15 mouse cellular contexts compared by ENCODE assay signal in the genomic region with DNA sequence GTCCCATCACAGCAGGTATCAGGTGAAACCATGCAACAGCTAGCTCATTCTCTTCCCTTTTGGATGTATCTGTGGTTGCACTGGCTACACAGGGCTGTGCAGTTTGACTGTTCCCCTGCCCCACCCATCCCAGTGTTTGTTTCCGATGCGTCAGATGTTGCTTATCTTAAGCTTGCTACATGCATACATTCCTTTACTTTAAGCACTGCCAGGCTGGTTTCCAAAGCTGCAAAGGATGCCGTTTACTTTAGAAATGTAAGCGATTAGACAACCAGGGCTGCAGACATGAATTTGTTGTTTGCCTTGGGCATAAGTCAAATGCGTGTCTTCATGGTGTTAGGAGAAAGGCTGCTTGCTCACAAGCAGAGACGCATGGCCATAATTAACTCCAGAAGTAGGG.
DNase-seq lines count a peak whose midpoint lies in the region; ATAC-seq and TF ChIP-seq lines count a peak whose summit lies in the region.
"Had no signal": no experiment of that assay in that cellular context is flagged by ENCODE, and none has a peak within 500 bp of the region (broad histone marks: within the 10 kb centered on the region; RNA-seq: fewer than 3 reads in every experiment).

No protein-coding gene starts in this region.

- WGBS in kidney, postnatal 0 days, result 61% methylated on average over 6 of the region's 6 CpGs
- 20% methylated on average over 6 of the region's 6 CpGs for WGBS in limb, embryonic 13.5 days
- WGBS in midbrain, embryonic 10.5 days, result 82% methylated on average over 6 of the region's 6 CpGs

- H3K36me3 ChIP-seq in kidney, postnatal 0 days (ENCODE audit: insufficient read depth, low read length), result no peaks in the 10 kb centered on the region
- no peaks in the 10 kb centered on the region for H3K36me3 ChIP-seq in limb, embryonic 13.5 days
- no peaks in the 10 kb centered on the region for H3K36me3 ChIP-seq in midbrain, embryonic 10.5 days
- H3K36me3 ChIP-seq: heart, embryonic 15.5 days; intestine, embryonic 15.5 days had no signal

- ATAC-seq in kidney, postnatal 0 days (replicated peaks; ENCODE audit: low FRiP score, low read depth), result no peak
- no peak for ATAC-seq in limb, embryonic 13.5 days (ENCODE audit: low FRiP score, low read depth)
- peak; percentile 97 for ATAC-seq in megakaryocyte-erythroid progenitor cell, adult 5-6 weeks (replicated peaks; ENCODE audit: low FRiP score, low TSS enrichment, poor library complexity, severe bottlenecking)
- ATAC-seq: intestine, embryonic 15.5 days; midbrain, embryonic 13.5 days had no signal

- H3K4me3 ChIP-seq in kidney, postnatal 0 days (replicated peaks; ENCODE audit: low read depth, low read length), result no peak overlapping the region
- H3K4me3 ChIP-seq in limb, embryonic 13.5 days, result no peak overlapping the region
- H3K4me3 ChIP-seq in left cerebral cortex, adult 2 months, result no peak overlapping the region
- no peak overlapping the region for H3K4me3 ChIP-seq in midbrain, embryonic 10.5 days
- H3K4me3 ChIP-seq: gastrocnemius, adult 2 months; heart, embryonic 15.5 days; intestine, embryonic 15.5 days; midbrain, embryonic 13.5 days; neural tube, embryonic 13.5 days had no signal

- H3K4me2 ChIP-seq in kidney, postnatal 0 days (ENCODE audit: low read length), result no peak overlapping the region
- H3K4me2 ChIP-seq in limb, embryonic 13.5 days (replicated peaks), result peak overlapping the region; percentile 47
- H3K4me2 ChIP-seq: heart, embryonic 15.5 days; intestine, embryonic 15.5 days; midbrain, embryonic 13.5 days; neural tube, embryonic 13.5 days had no signal

- no peak for TF ChIP-seq CTCF in kidney, postnatal 0 days (IDR thresholded peaks at IDR 0.05; ENCODE audit: low read depth)
- TF ChIP-seq CTCF in left cerebral cortex, adult 2 months (IDR thresholded peaks at IDR 0.05), result no peak

- H3K9me3 ChIP-seq in kidney, postnatal 0 days (replicated peaks; ENCODE audit: low read length), result no peaks in the 10 kb centered on the region
- no peaks in the 10 kb centered on the region for H3K9me3 ChIP-seq in limb, embryonic 13.5 days
- H3K9me3 ChIP-seq in midbrain, embryonic 10.5 days (replicated peaks), result no peaks in the 10 kb centered on the region
- H3K9me3 ChIP-seq: heart, embryonic 15.5 days; intestine, embryonic 15.5 days; neural tube, embryonic 13.5 days had no signal

- DNase-seq in kidney, postnatal 0 days (ENCODE audit: low spot score), result peak; percentile 9
- DNase-seq in kidney, postnatal 4 days, result no peak
- peak; percentile 10 for DNase-seq in embryo, embryonic 9.5 days (ENCODE audit: extremely low spot score)
- no peak for DNase-seq in left cerebral cortex, adult 2 months (ENCODE audit: extremely low spot score in 1 of 2, low spot score in 2 of 2)
- no peak for DNase-seq in midbrain, embryonic 10.5 days (ENCODE audit: low spot score)
- no peak for DNase-seq in cerebellum, postnatal 25 days
- DNase-seq: adrenal gland, adult 2 months; gastrocnemius, adult 2 months; right cerebral cortex, adult 18-20 months had no signal

- H3K9ac ChIP-seq in kidney, postnatal 0 days (ENCODE audit: low read depth, low read length), result no peak overlapping the region
- no peak overlapping the region for H3K9ac ChIP-seq in limb, embryonic 13.5 days
- H3K9ac ChIP-seq: heart, embryonic 15.5 days; intestine, embryonic 15.5 days; midbrain, embryonic 13.5 days; neural tube, embryonic 13.5 days had no signal

- no peaks in the 10 kb centered on the region for H3K4me1 ChIP-seq in kidney, postnatal 0 days (replicated peaks; ENCODE audit: insufficient read depth, low read length)
- peaks cover 10% of the 10 kb centered on the region; the same call in 1 of the 2 replicates for H3K4me1 ChIP-seq in limb, embryonic 13.5 days
- no peaks in the 10 kb centered on the region for H3K4me1 ChIP-seq in midbrain, embryonic 10.5 days
- H3K4me1 ChIP-seq: midbrain, embryonic 13.5 days; neural tube, embryonic 13.5 days had no signal

- H3K27me3 ChIP-seq in kidney, postnatal 0 days (ENCODE audit: insufficient read depth, low read length), result no peaks in the 10 kb centered on the region
- no peaks in the 10 kb centered on the region for H3K27me3 ChIP-seq in limb, embryonic 13.5 days
- no peaks in the 10 kb centered on the region for H3K27me3 ChIP-seq in midbrain, embryonic 10.5 days (ENCODE audit: low read depth, poor library complexity, severe bottlenecking)
- H3K27me3 ChIP-seq: heart, embryonic 15.5 days; intestine, embryonic 15.5 days; midbrain, embryonic 13.5 days; neural tube, embryonic 13.5 days had no signal

- H3K27ac ChIP-seq in kidney, postnatal 0 days, result no peak overlapping the region
- no peak overlapping the region for H3K27ac ChIP-seq in limb, embryonic 13.5 days
- no peak overlapping the region for H3K27ac ChIP-seq in left cerebral cortex, adult 2 months
- no peak overlapping the region for H3K27ac ChIP-seq in midbrain, embryonic 10.5 days (replicated peaks)
- H3K27ac ChIP-seq: gastrocnemius, adult 2 months; heart, embryonic 15.5 days; intestine, embryonic 15.5 days; midbrain, embryonic 13.5 days; neural tube, embryonic 13.5 days had no signal

- intact Hi-C loops in left cerebral cortex, adult 2 months (cut with DNase I), result no loop called here

Comparison
In these comparisons a context has a peak if more than half of its experiments do, and no peak if none do; other contexts are left out.
1. DNase-seq: peak in kidney, postnatal 0 days (single experiment) and embryo, embryonic 9.5 days (single experiment); none in kidney, postnatal 4 days (0 of 2), left cerebral cortex, adult 2 months (0 of 2), midbrain, embryonic 10.5 days (single experiment) and cerebellum, postnatal 25 days (0 of 2).